Mouse (Mus musculus): ENCODE data around the gene Mrpl28.

DNA sequence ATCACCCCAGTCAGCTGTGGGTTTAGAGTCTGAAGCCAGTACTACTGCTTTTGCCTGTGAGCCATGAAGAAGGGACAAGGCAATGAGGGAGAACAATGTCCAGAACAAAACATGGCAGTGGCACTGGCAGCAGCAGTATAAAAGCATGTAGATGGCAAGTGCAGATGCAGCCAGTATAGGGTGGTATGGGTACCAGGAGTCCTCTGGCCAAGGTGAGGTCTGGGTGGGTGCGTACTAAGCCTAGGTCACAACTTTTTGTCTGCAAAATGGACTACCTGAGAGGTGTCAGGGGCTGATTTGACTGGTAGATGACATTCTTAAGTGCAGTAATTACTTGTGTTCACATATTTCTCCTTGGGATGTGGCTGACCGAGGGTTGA, 14.4 kb downstream of the Mrpl28 start:
- TF ChIP-seq CTCF (IDR thresholded peaks at IDR 0.05; ENCODE audit: extremely low read depth, insufficient read depth, low read length) (no peak), POLR2A (IDR thresholded peaks at IDR 0.05; ENCODE audit: extremely low read depth, insufficient read depth, low read length) (no peak)
